Mouse (Mus musculus) C2C12 (cell line): ENCODE measurements at regions not wholly inside any gene's neighbourhood (a gene's known extent, or its start where the extent isn't known, plus 50 kb on each side); places are given as distances from the start of the nearest gene placed in this dataset.

Experiments used
- CTCF ChIP-seq: IDR thresholded peaks from one replicate; pipeline ENCODE4 v1.5.1; 2011; ENCODE audit not compliant: control insufficient read depth, insufficient read depth, insufficient read length
- USF1 ChIP-seq: IDR thresholded peaks from one replicate; pipeline ENCODE4 v1.6.1; 2011; ENCODE audit warnings: low read depth, mild to moderate bottlenecking, control low read depth, moderate library complexity

DNA sequence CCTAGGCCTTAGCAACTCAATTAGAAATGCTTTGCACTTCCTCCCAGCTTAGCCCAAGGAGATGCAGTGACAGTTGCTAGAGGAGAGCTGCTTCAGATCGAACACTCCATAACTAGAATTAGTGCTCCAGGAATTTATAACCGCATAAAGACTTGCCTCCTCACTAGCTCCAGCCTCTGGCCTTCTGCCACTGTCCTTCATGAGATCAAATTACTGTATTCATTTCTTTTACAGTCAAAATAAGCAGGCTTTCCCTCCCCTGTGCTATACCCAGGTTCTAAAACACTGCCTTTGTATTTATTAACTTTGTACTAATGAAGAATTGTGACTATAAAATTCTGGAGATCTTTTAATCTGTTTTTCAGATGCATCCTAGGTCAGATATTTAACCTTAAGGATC, 104.8 kb upstream of the Olfr275 start:
- TF ChIP-seq USF1 (no peak), CTCF (no peak)
